Mouse (Mus musculus) duodenum, adult 2 months (tissue): ENCODE measurements around the gene Gm10190. TPM values are rescaled to one million over a fixed set of nuclear protein-coding genes. Genes with fewer than 3 reads are reported as not detected.

ENCODE experiments used
- polyA plus RNA-seq: library from polyadenylated mRNA; depleted of rRNA; stranded (reverse); fragments of >200 nt; gene quantifications from 2 replicates; pipeline ENCODE4 v1.2.3, GENCODE M21; 2012; ENCODE audit warnings: low replicate concordance; rRNA removed

Gm10190 gene
- not detected in 2 replicates for polyA plus RNA-seq

DNA sequence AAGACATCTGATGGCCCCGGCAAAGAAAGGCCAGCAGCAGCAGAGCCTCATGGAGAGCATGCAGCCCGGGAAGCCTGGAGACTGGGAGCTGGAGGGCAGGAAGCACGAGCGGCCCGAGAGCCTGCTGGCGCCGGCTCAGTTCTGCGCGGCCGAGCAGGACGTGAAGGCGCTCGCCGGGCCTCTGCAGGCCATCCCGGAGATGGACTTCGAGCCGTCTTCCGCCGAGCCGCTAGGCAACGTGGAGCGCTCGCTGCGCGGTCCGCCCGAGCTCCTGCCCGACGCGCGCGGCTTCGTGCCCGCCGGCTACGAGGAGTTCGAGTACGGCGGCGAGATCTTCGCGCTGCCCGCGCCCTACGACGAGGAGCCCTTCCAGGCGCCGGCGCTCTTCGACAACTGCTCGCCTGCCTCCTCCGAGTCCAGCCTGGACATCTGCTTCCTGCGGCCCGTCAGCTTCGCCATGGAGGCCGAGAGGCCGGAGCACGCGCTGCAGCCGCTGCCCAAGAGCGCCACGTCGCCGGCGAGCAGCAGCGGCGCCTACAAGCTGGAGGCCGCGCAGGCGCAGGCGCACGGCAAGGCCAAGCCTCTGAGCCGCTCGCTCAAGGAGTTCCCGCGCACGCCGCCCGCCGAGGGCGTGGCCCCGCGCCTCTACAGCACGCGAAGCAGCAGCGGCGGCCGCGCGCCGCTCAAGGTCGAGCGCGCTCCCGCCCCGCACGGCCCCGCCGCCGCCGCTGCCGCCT lies at the start of gene Gm10190:
Gene Gm10190 (minus strand): TSS at position 553 of the 737 bp plus-strand sequence.

Other genes starting within 250 kb of the Gm10190 start
- gene Galm, start 246.1 kb downstream of the Gm10190 start, polyA plus RNA-seq: 43.3 and 63.9 TPM in 2 replicates
- 7.6 and 9.9 TPM in 2 replicates for gene Srsf7, start 166.2 kb downstream of the Gm10190 start, polyA plus RNA-seq
- gene Ttc39d, start 166.1 kb downstream of the Gm10190 start, polyA plus RNA-seq: not detected in 2 replicates
- 0.51 and 0.55 TPM in 2 replicates for gene Gemin6, start 149.1 kb downstream of the Gm10190 start, polyA plus RNA-seq
- gene Morn2, start 83.3 kb downstream of the Gm10190 start, polyA plus RNA-seq: 1.3 TPM in 2 replicates
- gene Dhx57, start 83.1 kb downstream of the Gm10190 start, polyA plus RNA-seq: 3.2 and 3.4 TPM in 2 replicates
- gene Arhgef33, start 66.1 kb downstream of the Gm10190 start, polyA plus RNA-seq: 0.11 and 0.15 TPM in 2 replicates
- 0.81 and 1.3 TPM in 2 replicates for gene Sos1, start 106.9 kb upstream of the Gm10190 start, polyA plus RNA-seq
- gene Cdkl4, start 204.3 kb upstream of the Gm10190 start, polyA plus RNA-seq: 0.06 TPM in 1 of 2 replicates, not detected in the other